Mouse (Mus musculus): ENCODE data around the gene Amt. TPM values are rescaled to one million over a fixed set of nuclear protein-coding genes. Genes with fewer than 3 reads are reported as not detected.
"Not testable (repeated sequence)": the region's sequence is repeated elsewhere in the genome, so short reads cannot be mapped to it uniquely, and the experiment has no call there.

Amt gene
- total RNA-seq, 2 experiments from 2014 or later, result 1.0 to 1.4 TPM

GRCm38 (mm10) chr9:108290016-108290750 lies 6.5 kb upstream of the Amt start, which contains the start of gene Nicn1:
Gene Nicn1 (plus strand): TSS chr9:108290429.
- intact Hi-C loops (cut with DNase I), result no loop called here
- peak within 1 kb of the TSS; percentile 91 for H3K27ac ChIP-seq
- no peak for TF ChIP-seq CTCF (IDR thresholded peaks at IDR 0.05)

DNA sequence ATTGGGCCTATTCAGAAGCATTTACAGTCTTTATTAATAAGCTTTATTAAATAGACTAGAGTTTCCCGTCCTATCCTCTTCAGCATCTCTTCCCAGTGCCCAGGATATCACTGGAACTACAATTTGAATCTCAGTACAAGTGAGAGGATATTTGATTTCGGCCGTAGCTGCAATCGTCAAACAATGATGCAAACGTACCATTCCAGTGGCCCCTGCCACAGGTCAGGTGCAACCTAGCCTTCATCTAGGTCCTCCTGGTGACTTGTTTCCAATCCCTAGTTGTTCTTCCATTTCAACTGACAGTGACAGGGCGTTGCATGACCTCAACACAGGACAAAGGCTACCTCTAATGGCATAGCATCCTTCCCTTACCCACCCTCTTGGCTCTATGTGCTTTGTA lies 5.9 kb upstream of the Amt start:
- H3K27ac ChIP-seq, result peak overlapping the region; percentile 91
- DNase-seq, result no peak
- intact Hi-C loops (cut with DNase I), result no loop called here
- no peak for TF ChIP-seq CTCF (IDR thresholded peaks at IDR 0.05)
- H3K4me3 ChIP-seq, result peak overlapping the region; percentile 79

More at GRCm38 (mm10) chr9:108290016-108290750, 6.5 kb upstream of the Amt start, which contains the start of gene Nicn1:
- peak; percentile 91 for DNase-seq
- H3K4me3 ChIP-seq, result peak within 1 kb of the TSS; percentile 79

DNA sequence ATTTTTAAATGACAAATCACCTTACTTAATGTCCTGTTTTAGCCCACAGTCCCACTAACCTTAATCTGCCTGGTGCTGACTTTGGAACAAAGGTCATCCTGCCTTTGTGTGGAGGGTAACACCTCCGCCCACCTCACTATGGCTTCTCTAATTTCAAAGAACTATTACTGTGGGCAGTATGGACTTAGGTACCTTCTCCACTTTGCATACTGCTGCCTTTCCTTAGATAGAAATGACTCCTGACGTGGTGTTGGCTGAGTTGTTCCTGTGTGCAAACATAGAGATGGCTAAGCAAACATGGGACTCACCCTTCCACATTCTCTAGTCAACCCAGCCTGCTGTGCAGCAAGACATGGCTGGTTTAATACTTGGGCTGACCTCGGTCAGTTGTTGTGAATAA lies 5.2 kb downstream of the Amt start:
- DNase-seq, result no peak
- no peak for TF ChIP-seq CTCF (IDR thresholded peaks at IDR 0.05)
- intact Hi-C loops (cut with DNase I), result no loop called here
- Histone ChIP-seq H3K27ac (no peak overlapping the region), H3K4me3 (no peak overlapping the region)

GRCm38 (mm10) chr9:108304716-108305115 lies 8.1 kb downstream of the Amt start:
- no peak for TF ChIP-seq CTCF (IDR thresholded peaks at IDR 0.05)
- peak overlapping the region; percentile 100 for H3K4me3 ChIP-seq
- peak overlapping the region; percentile 100 for H3K27ac ChIP-seq
- intact Hi-C loops (cut with DNase I), result no loop called here
- no peak for DNase-seq

- intact Hi-C loops (cut with DNase I), result no loop called here
- DNase-seq, result peak; percentile 28
- Histone ChIP-seq H3K27ac (peak overlapping the region; percentile 100), H3K4me3 (peak overlapping the region; percentile 100)
- TF ChIP-seq CTCF (IDR thresholded peaks at IDR 0.05), result no peak
Measured at GRCm38 (mm10) chr9:108305170-108305569, 8.5 kb downstream of the Amt start.

DNA sequence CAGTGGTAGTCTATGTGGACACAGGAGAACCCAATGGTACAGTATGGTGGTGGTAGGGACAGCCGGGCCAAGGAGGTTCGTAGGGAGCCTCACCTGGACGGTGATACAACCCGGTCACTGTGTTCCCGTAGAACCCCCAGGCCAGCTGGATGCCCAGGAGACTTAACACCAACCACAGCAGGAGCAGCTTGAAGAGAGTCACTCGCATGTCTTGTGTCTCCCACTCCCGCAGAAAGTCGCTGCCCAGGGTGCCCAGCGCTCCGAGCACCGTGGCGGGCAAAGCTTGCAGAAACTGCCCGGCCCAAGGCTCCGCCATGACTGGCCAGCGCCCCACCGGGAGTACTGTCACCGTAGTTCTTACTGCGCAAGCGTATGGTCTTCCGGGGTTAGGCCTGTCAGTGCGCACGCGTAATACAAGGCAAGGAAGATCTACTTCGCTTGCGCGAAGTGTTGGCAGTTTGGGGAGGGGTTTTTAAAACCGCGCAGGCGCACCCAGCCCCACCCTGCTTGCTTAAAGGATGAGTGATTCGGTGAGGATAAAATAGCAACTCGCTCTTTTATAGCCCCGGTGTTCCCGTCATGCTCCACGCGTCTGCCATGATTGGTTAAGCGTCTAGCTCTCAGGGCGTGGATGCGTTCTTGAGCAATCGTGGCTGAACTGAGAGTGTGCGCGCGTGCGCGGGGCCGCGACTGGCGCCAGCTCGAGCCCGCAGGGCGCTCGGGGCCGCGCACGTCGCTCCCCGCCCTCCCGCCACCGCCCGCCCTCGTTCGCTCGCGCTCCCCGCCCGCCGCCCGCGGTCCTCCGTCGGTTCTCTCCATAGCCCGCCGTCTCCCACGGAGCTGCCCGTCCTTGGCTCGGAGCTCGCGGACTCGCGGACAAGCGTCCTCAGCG lies 9.2 kb downstream of the Amt start, which contains the start of the genes Rhoa and Tcta:
Gene Rhoa, plus strand, starts transcription at position 501 of the 892 bp plus-strand sequence.
Gene Tcta, minus strand, starts transcription at position 532 of the 892 bp plus-strand sequence.
- intact Hi-C loops (cut with DNase I), result loop anchor here (2.0 kb wide), 1 partner anchor 43 kb away; no protein-coding TSS in a partner anchor
- peak within 1 kb of the TSS; percentile 100 for H3K4me3 ChIP-seq

GRCm38 (mm10) chr9:108306571-108306980 lies 9.9 kb downstream of the Amt start:
- intact Hi-C loops (cut with DNase I), result loop anchor here (2.0 kb wide), 1 partner anchor 42 kb away; no protein-coding TSS in a partner anchor
- peak overlapping the region; percentile 100 for H3K27ac ChIP-seq
- peak overlapping the region; percentile 100 for H3K4me3 ChIP-seq
- DNase-seq, result peak; percentile 94
- no peak for TF ChIP-seq CTCF (IDR thresholded peaks at IDR 0.05)

More for the DNA sequence above, 9.2 kb downstream of the Amt start, which contains the start of the genes Rhoa and Tcta:
- peak; percentile 98 for DNase-seq
- peak within 1 kb of the TSS; percentile 100 for H3K27ac ChIP-seq
- TF ChIP-seq CTCF (IDR thresholded peaks at IDR 0.05), result no peak

DNA sequence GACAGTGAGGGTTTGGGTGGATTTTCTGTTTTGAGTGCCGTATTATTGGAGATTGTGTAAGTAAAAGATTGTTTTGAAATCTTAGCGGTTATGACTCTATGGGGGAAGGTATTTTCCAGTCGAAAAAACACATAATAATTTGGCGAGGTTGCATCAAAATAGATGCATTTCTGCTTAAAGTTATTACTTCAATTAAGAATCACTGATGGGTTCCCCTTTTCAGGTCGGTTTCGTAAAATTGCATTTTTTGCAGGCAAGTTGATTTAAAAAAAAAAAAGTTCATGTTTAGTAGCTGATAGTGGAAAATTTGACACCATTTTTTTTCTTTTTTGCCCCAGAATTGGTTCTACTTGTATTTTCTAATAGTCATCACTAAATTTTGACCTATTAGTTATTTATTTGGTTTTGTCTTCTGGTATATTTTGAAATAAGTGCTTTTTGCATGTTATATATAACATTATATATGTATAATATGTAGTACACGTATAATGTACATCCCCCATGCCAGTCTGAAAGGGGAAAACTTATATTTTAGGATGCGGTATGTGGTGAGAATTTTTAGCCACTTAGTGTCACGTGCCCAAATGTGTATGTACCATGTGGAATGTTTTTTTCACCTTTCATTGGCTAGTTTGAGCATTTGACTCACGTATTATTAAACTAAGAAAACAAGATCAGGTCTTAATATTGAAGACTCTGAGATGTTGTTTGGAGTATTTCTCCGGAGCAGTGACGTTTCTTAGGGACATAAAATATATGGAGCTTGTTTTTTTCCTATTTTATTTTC lies 10.6 kb downstream of the Amt start:
- DNase-seq, result no peak
- peak overlapping the region; percentile 100 for H3K4me3 ChIP-seq
- TF ChIP-seq CTCF (IDR thresholded peaks at IDR 0.05), result no peak
- intact Hi-C loops (cut with DNase I), result loop anchor here (2.0 kb wide), 1 partner anchor 42 kb away; no protein-coding TSS in a partner anchor
- peak overlapping the region; percentile 100 for H3K27ac ChIP-seq

DNA sequence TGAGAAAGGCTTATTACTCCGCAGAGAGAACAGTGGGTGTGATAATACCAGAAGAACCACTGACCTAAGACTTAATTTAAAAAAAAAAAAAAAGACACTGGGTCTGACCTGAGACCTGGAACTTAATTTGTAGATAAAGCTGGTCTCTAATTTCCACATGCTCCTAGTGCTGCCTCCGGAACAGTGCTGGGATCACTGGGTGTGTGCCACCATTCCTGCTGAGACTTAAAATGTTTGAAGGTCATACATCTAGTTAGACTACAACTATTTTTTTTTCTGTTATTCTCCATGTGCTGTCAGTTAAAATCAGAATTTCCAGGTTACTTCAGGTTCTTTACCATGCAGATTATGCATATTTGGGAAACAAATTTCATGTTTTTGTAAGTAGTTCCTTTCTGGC lies 11.5 kb downstream of the Amt start:
- intact Hi-C loops (cut with DNase I), result no loop called here
- Histone ChIP-seq H3K27ac (peak overlapping the region; percentile 100), H3K4me3 (peak overlapping the region; percentile 100)
- no peak for DNase-seq
- TF ChIP-seq CTCF (IDR thresholded peaks at IDR 0.05), result no peak

DNA sequence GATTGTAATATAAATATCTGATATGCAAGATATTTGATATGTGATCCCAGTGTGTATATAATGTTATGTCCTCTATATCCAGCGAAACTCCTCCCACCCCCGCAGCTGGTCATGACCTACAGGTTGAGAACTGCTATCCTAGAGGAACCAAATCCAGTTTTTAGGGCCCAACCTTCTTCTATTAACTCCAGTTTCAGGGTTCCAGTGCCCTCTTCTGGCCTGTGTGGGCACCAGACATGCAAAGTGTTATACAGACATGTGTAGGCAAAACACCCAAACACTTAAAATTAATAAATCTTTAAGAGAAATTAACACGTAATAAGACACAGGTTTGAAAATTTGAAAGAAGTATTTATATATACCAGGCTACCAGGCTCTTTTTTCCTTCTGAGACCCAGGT lies 20.9 kb downstream of the Amt start:
- TF ChIP-seq CTCF (IDR thresholded peaks at IDR 0.05), result peak; percentile 35; the same call in 1 of the 2 replicates
- H3K4me3 ChIP-seq, result no peak overlapping the region
- intact Hi-C loops (cut with DNase I), result no loop called here
- no peak overlapping the region for H3K27ac ChIP-seq
- DNase-seq, result no peak

GRCm38 (mm10) chr9:108318462-108318861 lies 21.8 kb downstream of the Amt start:
- no peak for TF ChIP-seq CTCF (IDR thresholded peaks at IDR 0.05)
- no peak for DNase-seq
- Histone ChIP-seq H3K4me3 (no peak overlapping the region), H3K27ac (no peak overlapping the region)
- intact Hi-C loops (cut with DNase I), result no loop called here

DNA sequence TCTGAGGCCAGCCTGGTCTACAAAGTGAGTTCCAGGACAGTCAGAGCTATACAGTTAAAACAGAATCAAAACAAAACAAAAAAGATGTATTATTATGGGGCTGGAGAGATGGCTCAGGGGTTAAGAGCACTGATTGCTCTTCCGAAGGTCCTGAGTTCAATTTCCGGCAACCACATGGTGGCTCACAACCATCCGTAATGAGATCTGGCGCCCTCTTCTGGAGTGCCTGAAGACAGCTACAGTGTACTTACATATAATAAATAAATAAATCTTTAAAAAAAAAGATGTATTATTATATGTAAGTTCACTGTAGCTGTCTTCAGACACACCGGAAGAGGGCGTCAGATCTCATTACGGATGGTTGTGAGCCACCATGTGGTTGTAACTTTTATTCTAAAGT lies 25.4 kb downstream of the Amt start:
- intact Hi-C loops (cut with DNase I); DNase-seq; H3K27ac ChIP-seq; H3K4me3 ChIP-seq: not testable (repeated sequence)
- peak; percentile 28; the same call in 1 of the 2 replicates for TF ChIP-seq CTCF (IDR thresholded peaks at IDR 0.05)

Data from gastrocnemius, adult 2 months (tissue).